Mouse (Mus musculus) MEL (cell line): ENCODE measurements at regions not wholly inside any gene's neighbourhood (a gene's known extent, or its start where the extent isn't known, plus 50 kb on each side); places are given as distances from the start of the nearest gene placed in this dataset.

Experiments used
- DNase-seq: peaks from one replicate; pipeline ENCODE4 v3.0.0; 2011; ENCODE audit warnings: low read depth, low spot score
- H3K27ac ChIP-seq: 2 replicates; pipeline ENCODE4 v1.5.1; 2012; ENCODE audit warnings: low read depth, mild to moderate bottlenecking, control low read depth, low read length, moderate library complexity; ENCODE audit not compliant: control insufficient read depth
- H3K27me3 ChIP-seq, 2 experiments: fragments of 150-350 bp in 1 of 2; sonication (generic) in 1 of 2; 2 replicates each; pipeline ENCODE4 v1.6.1; 2012; ENCODE audit warnings: low read length in 2 of 2, mild to moderate bottlenecking in 2 of 2, improper control_type of control experiment in 1 of 2, moderate library complexity in 1 of 2; ENCODE audit not compliant: insufficient read depth in 2 of 2, control insufficient read depth in 1 of 2
- H3K36me3 ChIP-seq, 2 experiments: 2 replicates each; pipeline ENCODE4 v1.6.1; 2012 to 2014; ENCODE audit warnings: low read length in 2 of 2, improper control_type of control experiment in 1 of 2, inconsistent platforms in 1 of 2, mild to moderate bottlenecking in 1 of 2; ENCODE audit not compliant: insufficient read depth in 2 of 2, control insufficient read depth in 1 of 2
- H3K4me1 ChIP-seq, 2 experiments: fragments of 150-350 bp in 1 of 2; sonication (generic) in 1 of 2; 2 replicates each; pipeline ENCODE4 v1.6.1; 2012; ENCODE audit warnings: low read length in 2 of 2, improper control_type of control experiment in 1 of 2, mild to moderate bottlenecking in 1 of 2; ENCODE audit not compliant: insufficient read depth in 2 of 2, control insufficient read depth in 1 of 2
- H3K4me3 ChIP-seq, 2 experiments: fragments of 150-350 bp in 1 of 2; sonication (generic) in 1 of 2; 2 replicates each; pipeline ENCODE4 v1.5.1; 2012; ENCODE audit warnings: low read depth in 2 of 2, low read length in 2 of 2, mild to moderate bottlenecking in 2 of 2, moderate library complexity in 2 of 2, control low read depth in 1 of 2, improper control_type of control experiment in 1 of 2; ENCODE audit not compliant: control insufficient read depth in 1 of 2, insufficient read depth in 1 of 2
- H3K79me2 ChIP-seq: 2 replicates; pipeline ENCODE4 v1.6.1; 2012; ENCODE audit warnings: mild to moderate bottlenecking, low read length, moderate library complexity; ENCODE audit not compliant: control insufficient read depth, poor library complexity, insufficient read depth
- H3K9ac ChIP-seq: 2 replicates; pipeline ENCODE4 v1.6.1; 2012; ENCODE audit warnings: low read depth, mild to moderate bottlenecking, control low read depth, low read length, moderate library complexity; ENCODE audit not compliant: control insufficient read depth, poor library complexity, severe bottlenecking
- H3K9me3 ChIP-seq: fragments of 150-350 bp; sonication (generic); replicated peaks from 2 replicates; pipeline ENCODE4 v1.6.1; 2012; ENCODE audit warnings: mild to moderate bottlenecking, low read length, improper control_type of control experiment, moderate library complexity; ENCODE audit not compliant: insufficient read depth
- BHLHE40 ChIP-seq: IDR thresholded peaks from 2 replicates; pipeline ENCODE4 v1.6.1; 2012; ENCODE audit warnings: low read depth, mild to moderate bottlenecking, inconsistent platforms, low read length, improper control_type of control experiment, borderline replicate concordance
- CHD1 ChIP-seq: IDR thresholded peaks from 2 replicates; pipeline ENCODE4 v1.6.1; 2012; ENCODE audit warnings: low read depth, mild to moderate bottlenecking, inconsistent platforms, low read length, improper control_type of control experiment
- CHD2 ChIP-seq: IDR thresholded peaks from 2 replicates; pipeline ENCODE4 v1.6.1; 2011; ENCODE audit warnings: low read length, improper control_type of control experiment
- CTCF ChIP-seq, 3 experiments: IDR thresholded peaks in 2 of 3; conservative IDR thresholded peaks in 1 of 3; 2 replicates each; pipeline ENCODE4 v1.5.1; 2011 to 2012; ENCODE audit warnings: low read length in 3 of 3, low read depth in 2 of 3, mild to moderate bottlenecking in 2 of 3, improper control_type of control experiment in 1 of 3, inconsistent platforms in 1 of 3, mixed read lengths in 1 of 3, moderate library complexity in 1 of 3; ENCODE audit not compliant: control insufficient read depth in 1 of 3, insufficient read depth in 1 of 3, poor library complexity in 1 of 3, severe bottlenecking in 1 of 3
- E2F4 ChIP-seq: IDR thresholded peaks from 2 replicates; pipeline ENCODE4 v1.6.1; 2011; ENCODE audit warnings: low read depth, low read length, improper control_type of control experiment, borderline replicate concordance
- ELF1 ChIP-seq: IDR thresholded peaks from 2 replicates; pipeline ENCODE4 v1.6.1; 2014; ENCODE audit warnings: low read depth, mild to moderate bottlenecking, inconsistent platforms, low read length, improper control_type of control experiment, moderate library complexity
- ETS1 ChIP-seq: IDR thresholded peaks from 2 replicates; pipeline ENCODE4 v1.6.1; 2012; ENCODE audit warnings: low read depth, mild to moderate bottlenecking, inconsistent platforms, low read length, improper control_type of control experiment, moderate library complexity
- GATA1 ChIP-seq: IDR thresholded peaks from 2 replicates; pipeline ENCODE4 v1.6.1; 2011; ENCODE audit warnings: low read depth, low read length, improper control_type of control experiment
- MAFK ChIP-seq: IDR thresholded peaks from 2 replicates; pipeline ENCODE4 v1.6.1; 2011; ENCODE audit warnings: low read depth, mild to moderate bottlenecking, low read length, improper control_type of control experiment, borderline replicate concordance
- POLR2AphosphoS5 ChIP-seq: IDR thresholded peaks from 2 replicates; pipeline ENCODE4 v1.6.1; 2012; ENCODE audit warnings: low read depth, borderline replicate concordance, mild to moderate bottlenecking, inconsistent platforms, low read length, moderate library complexity, mixed read lengths
- RAD21 ChIP-seq: IDR thresholded peaks from 2 replicates; pipeline ENCODE4 v1.6.1; 2011; ENCODE audit warnings: mild to moderate bottlenecking, low read depth, low read length, improper control_type of control experiment
- RCOR1 ChIP-seq: IDR thresholded peaks from 2 replicates; pipeline ENCODE4 v1.6.1; 2012; ENCODE audit warnings: low read depth, mild to moderate bottlenecking, inconsistent platforms, low read length, improper control_type of control experiment
- SIN3A ChIP-seq: IDR thresholded peaks from 2 replicates; pipeline ENCODE4 v1.6.1; 2012; ENCODE audit warnings: low read length, improper control_type of control experiment, inconsistent platforms
- TAL1 ChIP-seq: IDR thresholded peaks from 2 replicates; pipeline ENCODE4 v1.6.1; 2012; ENCODE audit warnings: mild to moderate bottlenecking, inconsistent platforms, low read length, moderate library complexity, mixed read lengths
- UBTF ChIP-seq: IDR thresholded peaks from 2 replicates; pipeline ENCODE4 v1.6.1; 2012; ENCODE audit warnings: low read depth, mild to moderate bottlenecking, inconsistent platforms, low read length, improper control_type of control experiment, moderate library complexity, borderline replicate concordance; ENCODE audit not compliant: insufficient read depth
- USF2 ChIP-seq, 2 experiments: IDR thresholded peaks; 2 replicates each; pipeline ENCODE4 v1.6.1; 2011 to 2012; ENCODE audit warnings: improper control_type of control experiment in 2 of 2, low read length in 2 of 2, borderline replicate concordance in 1 of 2, inconsistent platforms in 1 of 2, low read depth in 1 of 2, mild to moderate bottlenecking in 1 of 2; ENCODE audit not compliant: insufficient read depth in 1 of 2
- ZKSCAN1 ChIP-seq: IDR thresholded peaks from 2 replicates; pipeline ENCODE4 v1.6.1; 2012; ENCODE audit warnings: low read depth, mild to moderate bottlenecking, inconsistent platforms, low read length, improper control_type of control experiment, moderate library complexity

GRCm38 (mm10) chr7:36605026-36605698 lies 92.8 kb upstream of the Tshz3 start:
- no peak for DNase-seq
- no peaks in the 10 kb centered on the region for H3K4me1 ChIP-seq
- H3K9me3 ChIP-seq = no peaks in the 10 kb centered on the region
- no peaks in the 10 kb centered on the region for H3K36me3 ChIP-seq
- no peaks in the 10 kb centered on the region for H3K79me2 ChIP-seq
- H3K27me3 ChIP-seq = no peaks in the 10 kb centered on the region
- TF ChIP-seq CTCF (IDR thresholded peaks at IDR 0.05 in 2 of 3, conservative IDR thresholded peaks at IDR 0.05 in 1 of 3; ENCODE audit: control insufficient read depth in 1 of 3, insufficient read depth in 1 of 3, low read depth in 2 of 3, low read length in 3 of 3, poor library complexity in 1 of 3, severe bottlenecking in 1 of 3) (no peak), SIN3A (no peak), ZKSCAN1 (no peak), E2F4 (no peak)
- H3K4me3 ChIP-seq = no peak overlapping the region
- no peak overlapping the region for H3K27ac ChIP-seq
- no peak overlapping the region for H3K9ac ChIP-seq

- H3K79me2 ChIP-seq = no peaks in the 10 kb centered on the region
- no peak for DNase-seq
- no peaks in the 10 kb centered on the region for H3K9me3 ChIP-seq
- no peak for TF ChIP-seq TAL1
- no peak for TF ChIP-seq RAD21
- TF ChIP-seq MAFK = no peak
- TF ChIP-seq USF2 (IDR thresholded peaks at IDR 0.05; ENCODE audit: borderline replicate concordance in 1 of 2, insufficient read depth in 1 of 2, low read depth in 1 of 2, low read length in 2 of 2) = no peak
- TF ChIP-seq BHLHE40 = no peak
- TF ChIP-seq CHD1 = no peak
- TF ChIP-seq ETS1 = no peak
- no peak for TF ChIP-seq POLR2AphosphoS5
- TF ChIP-seq GATA1 = no peak
- TF ChIP-seq CHD2 = no peak
- no peak for TF ChIP-seq ELF1
- no peak for TF ChIP-seq RCOR1
- TF ChIP-seq UBTF = no peak
- no peak overlapping the region for H3K27ac ChIP-seq
- no peaks in the 10 kb centered on the region for H3K27me3 ChIP-seq
- H3K36me3 ChIP-seq = no peaks in the 10 kb centered on the region
- no peaks in the 10 kb centered on the region for H3K4me1 ChIP-seq
- no peak overlapping the region for H3K9ac ChIP-seq
- no peak overlapping the region for H3K4me3 ChIP-seq
These were observed 77.7 kb upstream of the Tshz3 start for GRCm38 (mm10) chr7:36620256-36620655.
